Mouse (Mus musculus) cerebellum, adult 9-11 months (tissue): ENCODE data around the gene Pemt.

Experiments
- DNase-seq: peaks from one replicate; pipeline ENCODE4 v3.0.0; 2022

The Pemt gene

DNA sequence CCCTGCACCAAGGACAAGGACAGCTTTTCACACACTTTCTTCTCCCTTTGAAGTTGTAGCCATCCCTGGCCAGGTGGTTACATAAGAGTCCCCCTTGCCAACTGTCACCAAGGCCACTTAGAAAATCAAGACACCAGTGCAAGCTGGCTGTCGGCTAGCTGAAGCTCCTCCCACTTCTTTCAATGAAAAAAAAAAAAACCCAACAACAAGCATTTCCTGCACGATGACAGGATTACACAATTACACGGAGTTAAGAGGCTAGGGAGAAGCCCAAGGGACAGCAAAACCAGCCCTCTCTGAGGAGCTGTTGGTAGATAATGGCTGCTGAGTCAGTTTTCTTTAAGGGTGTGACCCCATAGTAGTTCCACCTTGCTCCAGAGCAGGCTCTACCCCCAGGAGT lies 104.9 kb downstream of the Pemt start:
- DNase-seq = no peak

DNA sequence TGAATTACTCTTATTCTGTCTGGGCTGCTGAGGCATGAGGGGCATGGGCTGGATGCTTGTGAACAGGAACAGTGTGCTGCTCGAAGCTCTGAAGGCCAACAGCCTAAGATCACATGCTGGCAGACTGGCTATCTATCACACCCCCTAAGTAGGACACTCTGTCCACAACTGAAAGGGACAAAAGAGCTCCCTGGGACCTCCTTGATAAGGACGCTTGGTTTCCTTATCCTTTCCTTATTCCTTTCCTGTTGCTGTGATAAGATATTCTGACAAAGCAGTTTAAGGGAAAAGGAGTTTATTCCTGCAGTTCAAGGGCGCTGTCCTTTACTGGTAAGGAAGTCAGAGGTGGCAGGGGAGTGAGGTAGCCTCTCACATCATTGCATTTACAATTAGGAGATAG lies 105.6 kb downstream of the Pemt start:
- no peak for DNase-seq

DNA sequence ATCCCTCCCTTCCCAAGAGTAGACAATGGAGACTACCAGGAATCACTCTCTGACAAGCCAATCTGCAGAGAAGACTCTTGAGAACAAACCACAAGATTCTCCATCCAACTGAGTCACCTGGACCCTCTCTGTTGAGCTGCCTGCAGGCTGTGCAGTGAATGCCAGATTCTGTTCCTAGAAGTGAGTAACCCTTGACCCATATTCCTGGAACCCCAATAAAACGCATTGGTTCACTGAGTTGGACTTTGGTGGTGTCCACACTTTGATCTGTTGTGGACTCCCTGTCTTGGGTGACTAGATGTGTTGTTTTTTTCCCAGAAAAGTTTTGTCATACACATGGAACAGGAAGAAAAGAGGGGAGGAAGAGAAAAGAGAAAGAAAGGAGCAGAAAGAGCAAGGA lies 106.5 kb downstream of the Pemt start:
- no peak for DNase-seq

DNA sequence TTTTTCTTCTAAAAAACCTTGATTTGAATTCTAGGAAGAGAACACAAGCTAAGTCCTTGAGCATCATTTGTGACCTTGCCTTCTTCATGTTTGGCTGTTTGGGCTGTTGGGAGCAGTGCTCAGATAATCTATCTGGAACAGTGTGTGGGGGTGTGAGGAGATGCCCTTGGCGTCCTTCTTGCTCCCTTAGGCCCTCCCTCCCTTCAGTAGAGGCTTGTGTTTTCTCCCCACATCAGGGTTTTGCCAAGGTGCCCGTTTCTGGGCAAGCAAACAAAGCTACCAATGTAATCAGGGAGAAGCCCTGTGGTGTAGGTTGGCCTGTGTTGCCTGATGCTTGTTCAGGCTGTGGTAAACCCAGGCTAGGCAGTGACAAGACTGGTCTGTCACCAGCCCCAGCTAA lies 108.7 kb downstream of the Pemt start:
- DNase-seq = no peak

DNA sequence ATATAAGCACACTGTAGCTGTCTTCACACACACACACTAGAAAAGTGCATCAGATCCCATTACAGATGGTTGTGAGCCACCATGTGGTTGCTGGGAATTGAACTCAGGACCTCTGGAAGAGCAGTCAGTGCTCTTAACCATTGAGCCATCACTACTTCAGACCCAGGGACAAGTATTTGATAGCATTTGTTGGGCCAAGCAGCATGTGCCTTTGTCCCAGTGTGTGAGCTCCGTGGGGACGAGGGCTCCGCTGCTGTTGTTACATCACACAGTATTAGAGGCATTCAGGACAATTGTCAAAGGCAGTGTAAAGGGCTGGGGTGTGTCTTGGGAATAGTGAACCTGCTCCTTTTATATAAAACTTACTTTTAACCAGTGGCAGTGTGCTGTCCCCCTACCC lies 109.3 kb downstream of the Pemt start:
- DNase-seq = no peak

DNA sequence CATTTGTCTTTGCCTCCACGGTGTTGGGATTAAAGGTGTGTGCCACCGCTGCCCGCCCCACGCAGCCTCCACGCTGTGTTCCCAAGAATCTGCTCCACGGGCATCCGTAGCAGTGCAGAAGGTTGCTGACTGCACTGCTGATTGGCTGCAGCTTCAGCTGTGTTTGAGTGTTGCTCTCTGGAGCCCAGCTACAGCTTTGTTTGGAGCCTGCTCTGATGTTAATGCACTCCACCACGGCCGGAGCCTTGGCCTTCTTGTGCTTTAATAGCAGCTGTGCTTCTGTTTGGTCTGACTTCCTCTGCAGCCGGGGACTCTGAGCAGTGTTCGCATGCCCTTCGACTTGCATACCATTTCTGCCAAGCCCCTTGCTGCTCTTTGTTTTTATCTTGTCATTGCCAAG lies 112.3 kb downstream of the Pemt start:
- DNase-seq = no peak

DNA sequence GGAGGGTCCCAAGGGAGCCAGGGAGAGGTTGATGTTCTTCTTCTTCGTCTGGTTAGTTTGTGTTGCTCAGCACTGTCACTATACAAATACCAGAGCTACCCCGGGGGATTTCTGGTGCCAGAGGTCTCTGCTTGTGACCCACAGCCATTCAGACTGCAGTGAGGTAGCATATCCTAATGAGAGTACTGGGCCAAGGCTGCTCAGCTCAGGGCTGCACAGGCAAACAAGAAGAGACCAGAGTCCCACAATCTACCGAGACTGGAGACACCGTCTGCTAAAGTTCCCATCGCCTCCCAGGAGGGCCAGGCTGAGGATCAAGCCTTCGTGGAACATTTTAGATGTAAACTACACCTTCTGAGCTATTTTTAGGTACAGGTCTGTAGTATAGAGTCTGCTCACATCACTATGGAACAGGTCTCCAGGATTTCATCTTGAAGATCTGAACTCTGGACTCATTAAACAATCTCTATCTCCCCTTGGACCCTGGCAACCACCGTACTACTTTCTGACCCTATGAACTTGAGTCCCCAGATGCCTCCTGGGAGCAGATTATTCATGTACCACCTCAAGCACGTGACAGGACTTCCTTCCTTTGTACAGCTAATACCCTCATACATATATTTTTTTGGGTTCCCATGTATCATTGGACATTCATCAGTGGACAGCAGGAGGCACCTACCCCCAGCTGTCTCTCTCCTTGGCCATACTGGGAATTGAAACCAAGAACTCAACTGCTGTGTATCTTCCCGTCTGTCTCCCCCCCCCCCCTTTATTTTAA lies 113.5 kb downstream of the Pemt start:
- DNase-seq = no peak

DNA sequence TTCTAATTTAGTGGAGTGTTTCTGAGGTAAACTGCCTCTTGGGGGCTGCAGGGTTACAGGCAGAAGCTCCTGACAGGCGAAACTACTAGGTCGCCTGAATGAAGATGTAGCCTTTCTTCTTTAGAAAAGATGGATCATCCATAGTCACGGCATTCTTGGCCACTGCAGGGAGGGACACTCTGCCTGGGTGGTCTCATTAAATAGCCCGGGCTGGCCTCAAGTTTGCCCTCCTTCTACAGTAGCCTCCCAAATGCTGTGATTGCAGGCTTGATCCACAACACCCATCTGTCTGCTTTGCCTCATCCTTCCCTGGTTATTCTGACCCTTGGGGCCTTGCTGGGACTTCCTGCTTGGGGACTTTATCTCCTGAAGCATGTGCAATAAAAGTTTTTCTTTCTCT lies 116.3 kb downstream of the Pemt start:
- DNase-seq = no peak

DNA sequence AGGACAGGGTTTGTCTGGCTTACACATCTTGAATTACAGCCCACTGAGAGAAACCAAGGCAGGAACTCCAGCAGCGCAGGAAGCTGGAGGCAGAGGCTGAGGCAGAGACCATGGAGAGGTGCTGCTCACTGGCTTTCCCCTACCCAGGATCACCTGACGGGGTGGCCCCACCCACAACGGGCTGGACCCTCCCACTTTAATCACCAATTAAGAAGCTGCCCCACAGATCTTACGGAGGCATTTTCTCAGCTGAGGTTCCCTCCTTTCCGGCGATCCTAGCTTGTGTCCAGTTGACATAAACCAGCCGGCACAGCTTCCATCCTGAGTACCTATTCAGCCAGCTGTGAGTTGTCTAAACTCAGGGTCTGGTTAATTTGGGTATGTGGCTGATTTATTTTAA lies 125.0 kb downstream of the Pemt start:
- no peak for DNase-seq
